ENCODE assay signal across 8 mouse cellular contexts in the genomic region with DNA sequence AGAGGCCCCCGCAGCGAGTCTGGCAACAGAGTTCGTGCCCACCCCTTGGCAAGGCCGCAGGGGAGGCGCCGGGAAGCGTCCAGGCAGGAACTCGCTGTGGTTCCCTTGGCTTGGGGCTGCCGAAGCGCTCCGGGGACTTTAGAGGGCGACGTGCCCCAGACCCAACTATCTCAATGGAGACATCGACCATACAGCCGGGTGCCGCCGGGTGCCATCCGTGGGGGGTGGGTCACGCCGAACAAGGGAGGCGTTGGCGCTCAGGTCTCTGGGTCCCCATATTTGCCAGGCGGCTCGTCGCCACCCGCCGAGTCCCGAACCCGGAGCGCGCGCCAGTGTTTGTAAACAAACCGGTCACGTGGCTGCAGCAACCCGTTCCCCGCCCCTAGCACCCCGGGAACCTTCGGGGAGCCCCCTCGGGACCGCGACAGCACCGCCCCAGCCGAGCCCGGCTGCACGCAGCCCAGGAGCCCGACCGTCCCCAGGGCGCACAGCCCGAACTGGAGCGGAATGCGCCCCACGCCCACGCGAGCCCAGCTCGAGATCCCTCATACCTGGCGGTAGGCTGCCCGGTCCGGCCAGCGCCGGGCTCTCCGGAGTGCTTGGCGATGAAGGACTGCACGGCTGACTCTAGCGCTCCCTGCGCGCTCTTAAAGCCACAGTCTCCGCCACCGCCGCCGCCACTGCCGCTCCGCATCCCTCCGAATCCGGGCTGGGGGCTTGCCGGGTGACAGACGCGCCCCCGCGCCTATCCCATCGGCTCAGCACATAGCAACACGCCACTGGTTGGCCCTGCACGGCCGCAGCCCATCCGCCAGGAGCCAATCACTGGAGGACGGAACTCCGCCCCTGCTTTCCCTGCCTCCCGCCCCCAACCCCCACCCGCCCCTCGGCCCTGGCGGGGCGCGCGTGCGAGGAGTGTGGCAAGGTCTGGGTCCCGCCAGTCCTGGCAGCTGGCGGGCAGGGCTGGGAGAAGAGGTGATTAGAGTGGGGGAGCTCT. TPM values are rescaled to one million over a fixed set of nuclear protein-coding genes. Genes with fewer than 3 reads are reported as not detected.
A peak's percentile ranks its signal among the peaks of the same experiment; 100 is the strongest.
DNase-seq lines count a peak whose midpoint lies in the region; ATAC-seq lines count a peak whose summit lies in the region.

A gene (minus strand): TSS at position 667 of the 997 bp plus-strand sequence.

- peak within 1 kb of the TSS; percentile 80 for H3K4me2 ChIP-seq in hindbrain, embryonic 16.5 days (ENCODE audit: low read length)

- H3K27ac ChIP-seq in hindbrain, embryonic 16.5 days (ENCODE audit: low read depth, low read length): peak within 1 kb of the TSS; percentile 91

- DNase-seq in T-cell, adult 2 months (ENCODE audit: low spot score): peak; percentile 87
- peak; percentile 98 for DNase-seq in cerebellum, postnatal 25 days
- DNase-seq in gastrocnemius, adult 18-20 months (ENCODE audit: low spot score): peak; percentile 96
- DNase-seq in left cerebral cortex, adult 18-20 months (ENCODE audit: low spot score in 2 of 2): peak; percentile 95 to 98
- DNase-seq in lung, postnatal 4 days: peak; percentile 97 to 99
- peak; percentile 99 for DNase-seq in retina, postnatal 1 day
- DNase-seq in thymus, postnatal 4 days: peak; percentile 96

- peak; percentile 100 for ATAC-seq in hindbrain, embryonic 16.5 days

- H3K4me3 ChIP-seq in hindbrain, embryonic 16.5 days (ENCODE audit: low read length): peak within 1 kb of the TSS; percentile 100

- H3K36me3 ChIP-seq in hindbrain, embryonic 16.5 days (ENCODE audit: control insufficient read depth, insufficient read depth, low read length): no peaks in the 10 kb centered on the region

- H3K9ac ChIP-seq in hindbrain, embryonic 16.5 days (ENCODE audit: low read depth, low read length): peak within 1 kb of the TSS; percentile 81

- peaks cover 28% of the 10 kb centered on the region for H3K4me1 ChIP-seq in hindbrain, embryonic 16.5 days (ENCODE audit: control insufficient read depth, insufficient read depth, low read depth, low read length)

- WGBS in hindbrain, embryonic 16.5 days: under 1% methylated on average over 87 of the region's 96 CpGs

- H3K27me3 ChIP-seq in hindbrain, embryonic 16.5 days (replicated peaks; ENCODE audit: control insufficient read depth, insufficient read depth, low read length): no peaks in the 10 kb centered on the region

- H3K9me3 ChIP-seq in hindbrain, embryonic 16.5 days (ENCODE audit: control insufficient read depth, low read length): no peaks in the 10 kb centered on the region

RNA-seq across cellular contexts. Expression of the gene that starts here (rescaled TPM):
- 1 to 10 TPM; 6.4 to 9.4 TPM for total RNA-seq in gastrocnemius, adult 18-20 months (2021)
- 4.0 and 4.1 TPM in 2 replicates for polyA plus RNA-seq in hindbrain, embryonic 16.5 days (2015; fragmentation: Nextera tagmentation; extraction: Ambion mirVana)
- 10 to 100 TPM; 46.1 to 46.4 TPM for total RNA-seq in left cerebral cortex, adult 18-20 months (2021)

Comparison
In these comparisons a context has a peak if more than half of its experiments do, and no peak if none do; other contexts are left out.
1. Peak in every context shown above with its lines: DNase-seq, ATAC-seq, H3K4me3 ChIP-seq and H3K27ac ChIP-seq.
2. RNA of the gene that starts here (total RNA-seq): 46.1 to 46.4 TPM in left cerebral cortex, adult 18-20 months; 6.4 to 9.4 TPM in gastrocnemius, adult 18-20 months; every median in the first group is over 4 times any median in the second.